Comparison of ENCODE assay signal across 9 mouse cellular contexts in the genomic region with DNA sequence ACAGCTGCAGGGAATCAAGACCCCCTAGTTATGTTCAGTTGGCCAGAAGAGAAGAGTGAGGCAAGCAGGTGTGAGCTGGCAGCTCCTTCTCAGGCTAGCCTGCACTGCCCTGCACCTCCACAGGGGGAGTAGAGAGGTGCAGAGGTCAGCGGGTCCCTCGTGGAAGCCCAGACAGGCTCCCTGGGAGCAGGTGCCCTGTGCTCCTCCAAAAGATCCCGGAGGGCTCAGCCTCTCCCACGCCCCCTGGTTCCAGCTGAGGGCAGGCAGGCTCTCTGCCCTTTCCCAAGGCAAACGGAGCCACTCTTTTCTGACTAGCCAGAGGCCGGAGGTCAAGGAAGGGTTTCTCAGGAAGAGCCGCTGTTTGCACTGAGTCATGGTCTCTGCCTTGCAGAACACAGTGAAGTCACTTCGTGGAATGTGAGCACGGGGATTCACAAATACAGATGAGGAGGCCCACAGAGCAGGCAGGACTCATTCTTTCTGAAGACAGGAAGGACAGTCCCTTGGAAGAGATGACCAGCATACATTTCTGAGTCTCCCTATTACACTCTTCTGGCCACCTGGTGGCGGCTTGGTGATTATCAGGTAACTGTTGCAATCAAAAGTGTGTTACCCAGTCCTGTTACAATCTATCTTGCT. TPM values are rescaled to one million over a fixed set of nuclear protein-coding genes. Genes with fewer than 3 reads are reported as not detected.
DNase-seq lines count a peak whose midpoint lies in the region; ATAC-seq and TF ChIP-seq lines count a peak whose summit lies in the region.
"Had no signal": no experiment of that assay in that cellular context is flagged by ENCODE, and none has a peak within 500 bp of the region (broad histone marks: within the 10 kb centered on the region; RNA-seq: fewer than 3 reads in every experiment).

No protein-coding gene starts in this region.

- no peak for ATAC-seq in forebrain, embryonic 13.5 days
- ATAC-seq in midbrain, postnatal 0 days (ENCODE audit: low FRiP score) = no peak

- no peaks in the 10 kb centered on the region for H3K36me3 ChIP-seq in forebrain, embryonic 13.5 days (ENCODE audit: poor library complexity, severe bottlenecking)
- H3K36me3 ChIP-seq in midbrain, postnatal 0 days (ENCODE audit: insufficient read depth, low read length) = no peaks in the 10 kb centered on the region
- H3K36me3 ChIP-seq: heart, embryonic 13.5 days had no signal

- peak overlapping the region; percentile 66 for H3K9ac ChIP-seq in forebrain, embryonic 13.5 days
- no peak overlapping the region for H3K9ac ChIP-seq in midbrain, postnatal 0 days (replicated peaks; ENCODE audit: low read length, poor library complexity, severe bottlenecking)
- H3K9ac ChIP-seq: heart, embryonic 13.5 days had no signal

- WGBS in forebrain, embryonic 13.5 days = 3% methylated on average over 10 of the region's 10 CpGs
- 8% methylated on average over 10 of the region's 10 CpGs for WGBS in midbrain, postnatal 0 days

- H3K4me1 ChIP-seq in forebrain, embryonic 13.5 days = peaks cover 98% of the 10 kb centered on the region
- no peaks in the 10 kb centered on the region for H3K4me1 ChIP-seq in midbrain, postnatal 0 days (ENCODE audit: insufficient read depth, low read length)

- peak; percentile 53 for DNase-seq in heart, postnatal 4 days
- DNase-seq in heart, adult 18-20 months = no peak
- peak; percentile 29 for DNase-seq in adrenal gland, adult 8-10 months
- DNase-seq in liver = peak; percentile 39
- DNase-seq in midbrain, postnatal 0 days (ENCODE audit: low spot score) = peak; percentile 63
- DNase-seq in frontal cortex, postnatal 10 days (ENCODE audit: low spot score in 2 of 2) = no peak
- no peak for DNase-seq in urinary bladder, adult 2 months (ENCODE audit: low spot score)

- H3K9me3 ChIP-seq in forebrain, embryonic 13.5 days (replicated peaks) = no peaks in the 10 kb centered on the region
- H3K9me3 ChIP-seq in midbrain, postnatal 0 days (ENCODE audit: low read length) = no peaks in the 10 kb centered on the region
- H3K9me3 ChIP-seq: heart, embryonic 13.5 days had no signal

- TF ChIP-seq CTCF in midbrain, postnatal 0 days (IDR thresholded peaks at IDR 0.05) = peak; percentile 66

- peak overlapping the region; percentile 10; the same call in 1 of the 2 replicates for H3K4me2 ChIP-seq in forebrain, embryonic 13.5 days
- no peak overlapping the region for H3K4me2 ChIP-seq in midbrain, postnatal 0 days (ENCODE audit: low read depth, low read length, poor library complexity, severe bottlenecking)
- H3K4me2 ChIP-seq: heart, embryonic 13.5 days had no signal

- H3K4me3 ChIP-seq in forebrain, embryonic 13.5 days = no peak overlapping the region
- no peak overlapping the region for H3K4me3 ChIP-seq in midbrain, postnatal 0 days (ENCODE audit: low read depth, low read length)
- H3K4me3 ChIP-seq: heart, embryonic 13.5 days had no signal

- peak overlapping the region; percentile 100 for H3K27ac ChIP-seq in forebrain, embryonic 13.5 days
- 0 out of 2 replicates have a peak overlapping the region, but pooled peaks have one; percentile 55 for H3K27ac ChIP-seq in midbrain, postnatal 0 days (ENCODE audit: low read depth, low read length)
- H3K27ac ChIP-seq: heart, embryonic 13.5 days had no signal

- 0 out of 2 replicates have a peak, but pooled peaks cover 8% of the 10 kb centered on the region for H3K27me3 ChIP-seq in forebrain, embryonic 13.5 days
- peaks cover 14% of the 10 kb centered on the region; the same call in 1 of the 2 replicates for H3K27me3 ChIP-seq in midbrain, postnatal 0 days (ENCODE audit: insufficient read depth, low read length)

RNA-seq across cellular contexts. Expression of a gene that starts 16.8 kb away (rescaled TPM):
- total RNA-seq in heart, postnatal 4 days (2021) = not detected
- under 1 TPM in 1 of 2 experiments, not detected in 1; 0.64 TPM for total RNA-seq in heart, adult 18-20 months (2021)
- 10 to 100 TPM; 12.0 to 27.5 (median 17.3) TPM for total RNA-seq in adrenal gland, adult 8-10 months (2022)
- 0.18 and 0.26 TPM in 2 replicates for polyA plus RNA-seq in forebrain, embryonic 13.5 days (2015; fragmentation: Nextera tagmentation; extraction: Ambion mirVana)
- total RNA-seq in midbrain, postnatal 0 days (2014; rRNA removed) = 0.94 and 1.0 TPM in 2 replicates
- 0.21 and 0.41 TPM in 2 replicates for polyA plus RNA-seq in midbrain, postnatal 0 days (2015; fragmentation: Nextera tagmentation; extraction: Ambion mirVana)
- 3.9 and 4.8 TPM in 2 replicates for polyA plus RNA-seq in urinary bladder, adult 2 months (2012; rRNA removed)

RNA-seq across cellular contexts. Expression of a gene that starts 49.3 kb away (rescaled TPM):
- not detected for total RNA-seq in heart, postnatal 4 days (2021)
- total RNA-seq in heart, adult 18-20 months (2021) = under 1 TPM; 0.30 to 0.33 TPM
- total RNA-seq in adrenal gland, adult 8-10 months (2022) = 1 to 10 TPM; 1.3 to 3.1 (median 2.3) TPM
- polyA plus RNA-seq in forebrain, embryonic 13.5 days (2015; fragmentation: Nextera tagmentation; extraction: Ambion mirVana) = 0.31 TPM in 1 of 2 replicates, not detected in the other
- total RNA-seq in midbrain, postnatal 0 days (2014; rRNA removed) = not detected in 2 replicates
- 0.20 and 0.21 TPM in 2 replicates for polyA plus RNA-seq in midbrain, postnatal 0 days (2015; fragmentation: Nextera tagmentation; extraction: Ambion mirVana)
- 0.15 and 0.34 TPM in 2 replicates for polyA plus RNA-seq in urinary bladder, adult 2 months (2012; rRNA removed)
- polyA plus RNA-seq: heart, embryonic 13.5 days had no signal

RNA-seq across cellular contexts. Expression of a gene that starts 59.1 kb away (rescaled TPM):
- total RNA-seq in heart, postnatal 4 days (2021) = 1 to 10 TPM; 6.1 to 6.2 TPM
- 1 to 10 TPM; 6.7 to 7.3 TPM for total RNA-seq in heart, adult 18-20 months (2021)
- total RNA-seq in adrenal gland, adult 8-10 months (2022) = 1 to 10 TPM; 6.2 to 9.3 (median 8.2) TPM
- 11.9 and 12.3 TPM in 2 replicates for polyA plus RNA-seq in forebrain, embryonic 13.5 days (2015; fragmentation: Nextera tagmentation; extraction: Ambion mirVana)
- 6.2 TPM in 1 of 2 replicates, not detected in the other for total RNA-seq in midbrain, postnatal 0 days (2014; rRNA removed)
- 5.2 and 7.9 TPM in 2 replicates for polyA plus RNA-seq in midbrain, postnatal 0 days (2015; fragmentation: Nextera tagmentation; extraction: Ambion mirVana)
- 7.4 and 7.9 TPM in 2 replicates for polyA plus RNA-seq in urinary bladder, adult 2 months (2012; rRNA removed)

RNA-seq across cellular contexts. Expression of a gene that starts 59.2 kb away (rescaled TPM):
- 100 to 1,000 TPM; 257 TPM for total RNA-seq in heart, postnatal 4 days (2021)
- 100 to 1,000 TPM; 184 to 197 TPM for total RNA-seq in heart, adult 18-20 months (2021)
- total RNA-seq in adrenal gland, adult 8-10 months (2022) = 100 to 1,000 TPM; 250 to 360 (median 279) TPM
- 612 and 636 TPM in 2 replicates for polyA plus RNA-seq in forebrain, embryonic 13.5 days (2015; fragmentation: Nextera tagmentation; extraction: Ambion mirVana)
- 253 and 273 TPM in 2 replicates for total RNA-seq in midbrain, postnatal 0 days (2014; rRNA removed)
- polyA plus RNA-seq in midbrain, postnatal 0 days (2015; fragmentation: Nextera tagmentation; extraction: Ambion mirVana) = 372 and 391 TPM in 2 replicates
- polyA plus RNA-seq in urinary bladder, adult 2 months (2012; rRNA removed) = 142 and 168 TPM in 2 replicates

Comparison
In these comparisons a context has a peak if more than half of its experiments do, and no peak if none do; other contexts are left out.
1. DNase-seq: peak in heart, postnatal 4 days (single experiment), adrenal gland, adult 8-10 months (single experiment), liver (single experiment) and midbrain, postnatal 0 days (single experiment); none in heart, adult 18-20 months (0 of 2), frontal cortex, postnatal 10 days (0 of 2) and urinary bladder, adult 2 months (single experiment).